7 mouse cellular contexts compared by ENCODE assay signal in the genomic region with DNA sequence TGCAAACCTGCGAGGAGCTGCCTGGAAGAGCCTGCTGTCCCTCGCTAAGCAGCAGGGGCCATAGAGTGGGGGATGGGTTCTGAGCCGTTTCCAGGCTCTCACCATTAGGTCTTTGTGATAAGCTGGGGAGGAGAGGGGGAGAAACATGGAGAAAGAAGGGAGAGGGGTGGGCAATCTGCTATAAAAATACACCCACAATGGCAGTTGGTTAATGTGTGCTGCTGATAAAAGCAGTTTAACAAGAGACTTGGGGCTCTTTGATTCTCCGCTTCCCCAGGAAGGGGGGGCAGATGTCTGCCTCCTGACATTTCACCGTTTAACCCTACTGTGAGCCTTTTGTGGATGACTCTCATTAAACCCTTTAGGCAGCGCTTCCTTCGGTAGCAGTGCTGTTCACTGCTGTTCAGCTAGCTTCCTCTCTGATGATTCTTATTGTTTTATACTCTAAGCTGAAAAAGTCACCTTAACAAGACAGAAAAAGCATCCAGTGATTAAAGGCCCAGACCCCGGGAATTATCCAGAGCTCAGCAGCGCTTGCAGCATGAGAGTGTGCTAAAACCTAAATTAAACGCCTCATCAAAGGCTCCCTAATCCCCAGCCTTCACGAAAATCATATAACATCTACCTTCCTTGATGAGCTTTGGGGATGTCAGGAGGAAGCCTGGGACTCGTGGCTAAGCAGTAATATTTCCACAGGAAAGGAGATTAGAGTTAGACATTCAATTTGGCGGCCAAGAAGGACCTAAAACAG.
DNase-seq lines count a peak whose midpoint lies in the region; ATAC-seq and TF ChIP-seq lines count a peak whose summit lies in the region.

No protein-coding gene starts in this region.

- DNase-seq in ES-CJ7 (ENCODE audit: low read depth, low spot score): peak; percentile 9
- peak; percentile 71 for DNase-seq in G1E (ENCODE audit: low spot score)
- peak; percentile 16 for DNase-seq in stomach, postnatal 0 days (ENCODE audit: low spot score)
- DNase-seq in thymus, postnatal 4 days: no peak
- no peak for DNase-seq in frontal cortex, postnatal 36 days (ENCODE audit: low spot score in 2 of 2)

- TF ChIP-seq CTCF in G1E (IDR thresholded peaks at IDR 0.05; ENCODE audit: low read depth, low read length): no peak
- TF ChIP-seq CTCF in stomach, postnatal 0 days (IDR thresholded peaks at IDR 0.05; ENCODE audit: low read depth): no peak

- ATAC-seq in G1E (ENCODE audit: extremely low read depth, insufficient number of reproducible peaks, low FRiP score, poor library complexity, severe bottlenecking): peak; percentile 85
- ATAC-seq in forebrain, embryonic 15.5 days (replicated peaks): peak; percentile 89
- ATAC-seq in liver, embryonic 12.5 days: peak; percentile 86
- ATAC-seq in stomach, postnatal 0 days (ENCODE audit: low FRiP score, low TSS enrichment): no peak

- WGBS in forebrain, embryonic 15.5 days: 4% methylated on average over 13 of the region's 13 CpGs
- 7% methylated on average over 13 of the region's 13 CpGs for WGBS in liver, embryonic 12.5 days (ENCODE audit: insufficient replicate concordance)
- 16% methylated on average over 13 of the region's 13 CpGs for WGBS in stomach, postnatal 0 days

- peak overlapping the region; percentile 24; the same call in 1 of the 2 replicates for H3K9ac ChIP-seq in forebrain, embryonic 15.5 days (replicated peaks)
- no peak overlapping the region for H3K9ac ChIP-seq in liver, embryonic 12.5 days
- 0 out of 2 replicates have a peak overlapping the region, but pooled peaks have one; percentile 35 for H3K9ac ChIP-seq in stomach, postnatal 0 days (ENCODE audit: low read length)

- peaks cover 75% of the 10 kb centered on the region for H3K4me1 ChIP-seq in G1E (ENCODE audit: insufficient read depth, low read depth, low read length)
- H3K4me1 ChIP-seq in forebrain, embryonic 15.5 days: peaks cover 17% of the 10 kb centered on the region
- peaks cover 36% of the 10 kb centered on the region for H3K4me1 ChIP-seq in liver, embryonic 12.5 days
- H3K4me1 ChIP-seq in stomach, postnatal 0 days (replicated peaks; ENCODE audit: control insufficient read depth, insufficient read depth): no peaks in the 10 kb centered on the region

- H3K27ac ChIP-seq in forebrain, embryonic 15.5 days (replicated peaks): peak overlapping the region; percentile 35; the same call in 1 of the 2 replicates
- peak overlapping the region; percentile 67 for H3K27ac ChIP-seq in liver, embryonic 12.5 days
- no peak overlapping the region for H3K27ac ChIP-seq in stomach, postnatal 0 days (replicated peaks)

- no peaks in the 10 kb centered on the region for H3K9me3 ChIP-seq in G1E (replicated peaks)
- no peaks in the 10 kb centered on the region for H3K9me3 ChIP-seq in forebrain, embryonic 15.5 days
- H3K9me3 ChIP-seq in liver, embryonic 12.5 days (replicated peaks): no peaks in the 10 kb centered on the region
- no peaks in the 10 kb centered on the region for H3K9me3 ChIP-seq in stomach, postnatal 0 days (ENCODE audit: control insufficient read depth, low read length)

- H3K36me3 ChIP-seq in G1E (replicated peaks): no peaks in the 10 kb centered on the region
- no peaks in the 10 kb centered on the region for H3K36me3 ChIP-seq in forebrain, embryonic 15.5 days
- no peaks in the 10 kb centered on the region for H3K36me3 ChIP-seq in liver, embryonic 12.5 days
- no peaks in the 10 kb centered on the region for H3K36me3 ChIP-seq in stomach, postnatal 0 days (ENCODE audit: control insufficient read depth, insufficient read depth, low read length)

- H3K27me3 ChIP-seq in G1E (ENCODE audit: insufficient read depth, low read length): no peaks in the 10 kb centered on the region
- no peaks in the 10 kb centered on the region for H3K27me3 ChIP-seq in forebrain, embryonic 15.5 days
- H3K27me3 ChIP-seq in liver, embryonic 12.5 days (replicated peaks): no peaks in the 10 kb centered on the region
- H3K27me3 ChIP-seq in stomach, postnatal 0 days (ENCODE audit: control insufficient read depth, insufficient read depth, low read length): no peaks in the 10 kb centered on the region

- TF ChIP-seq EP300 in stomach, postnatal 0 days (optimal IDR thresholded peaks at IDR 0.05): no peak

- peak overlapping the region; percentile 42 for H3K4me2 ChIP-seq in forebrain, embryonic 15.5 days (replicated peaks)
- H3K4me2 ChIP-seq in liver, embryonic 12.5 days: peak overlapping the region; percentile 65
- H3K4me2 ChIP-seq in stomach, postnatal 0 days (replicated peaks; ENCODE audit: low read depth): peak overlapping the region; percentile 35

- peak overlapping the region; percentile 5; the same call in 1 of the 2 replicates for H3K4me3 ChIP-seq in G1E (ENCODE audit: low read depth, low read length)
- peak overlapping the region; percentile 23 for H3K4me3 ChIP-seq in forebrain, embryonic 15.5 days
- peak overlapping the region; percentile 25 for H3K4me3 ChIP-seq in liver, embryonic 12.5 days
- H3K4me3 ChIP-seq in stomach, postnatal 0 days (ENCODE audit: low read depth, low read length): no peak overlapping the region

Comparison
In these comparisons a context has a peak if more than half of its experiments do, and no peak if none do; other contexts are left out.
1. DNase-seq: peak in ES-CJ7 (single experiment), G1E (single experiment) and stomach, postnatal 0 days (single experiment); none in thymus, postnatal 4 days (single experiment) and frontal cortex, postnatal 36 days (0 of 2).
2. Peak in every context shown above with its lines, with median percentiles within 50 percentile points of each other: H3K4me2 ChIP-seq.